Mouse (Mus musculus) yolk sac, embryonic 10.5 days (tissue): Measurements from ENCODE around the gene Dnajb14.
A peak's percentile ranks its signal among the peaks of the same experiment; 100 is the strongest.
"Not testable (repeated sequence)": the region's sequence is repeated elsewhere in the genome, so short reads cannot be mapped to it uniquely, and the experiment has no call there.

Source experiments
- DNase-seq: peaks from one replicate; pipeline ENCODE4 v3.0.0-alpha.2; 2017; ENCODE audit warnings: low spot score

Gene Dnajb14

GRCm38 (mm10) chr3:137867437-137868093 lies at the start of gene Dnajb14:
Dnajb14 (plus strand) TSS chr3:137867675.
- peak; percentile 80 for DNase-seq

- no peak for DNase-seq
Observed at GRCm38 (mm10) chr3:137818713-137819112, 48.8 kb upstream of the Dnajb14 start.

GRCm38 (mm10) chr3:137820688-137821467 lies 46.6 kb upstream of the Dnajb14 start:
- DNase-seq, result no peak

- no peak for DNase-seq
Observed at GRCm38 (mm10) chr3:137823317-137823716, 44.2 kb upstream of the Dnajb14 start.

GRCm38 (mm10) chr3:137827678-137828077 lies 39.8 kb upstream of the Dnajb14 start:
- peak; percentile 40 for DNase-seq

GRCm38 (mm10) chr3:137831156-137831555 lies 36.3 kb upstream of the Dnajb14 start:
- no peak for DNase-seq

- DNase-seq, result no peak
Observed at GRCm38 (mm10) chr3:137833128-137833527, 34.3 kb upstream of the Dnajb14 start.

- no peak for DNase-seq
Observed at GRCm38 (mm10) chr3:137833698-137834097, 33.8 kb upstream of the Dnajb14 start.

- no peak for DNase-seq
Observed at GRCm38 (mm10) chr3:137836543-137836942, 30.9 kb upstream of the Dnajb14 start.

GRCm38 (mm10) chr3:137838160-137838559 lies 29.3 kb upstream of the Dnajb14 start:
- no peak for DNase-seq

- DNase-seq, result no peak
Observed at GRCm38 (mm10) chr3:137842944-137843343, 24.5 kb upstream of the Dnajb14 start.

GRCm38 (mm10) chr3:137844263-137844662 lies 23.2 kb upstream of the Dnajb14 start:
- DNase-seq, result no peak

GRCm38 (mm10) chr3:137846552-137846951 lies 20.9 kb upstream of the Dnajb14 start:
- no peak for DNase-seq

- no peak for DNase-seq
Observed at GRCm38 (mm10) chr3:137848354-137848753, 19.1 kb upstream of the Dnajb14 start.

GRCm38 (mm10) chr3:137849697-137850096 lies 17.8 kb upstream of the Dnajb14 start:
- no peak for DNase-seq

GRCm38 (mm10) chr3:137851196-137851595 lies 16.3 kb upstream of the Dnajb14 start:
- no peak for DNase-seq

- DNase-seq, result not testable (repeated sequence)
Observed at GRCm38 (mm10) chr3:137853011-137853410, 14.5 kb upstream of the Dnajb14 start.

GRCm38 (mm10) chr3:137855328-137855727 lies 12.1 kb upstream of the Dnajb14 start:
- DNase-seq, result no peak

- no peak for DNase-seq
Observed at GRCm38 (mm10) chr3:137856061-137856460, 11.4 kb upstream of the Dnajb14 start.

GRCm38 (mm10) chr3:137860394-137861170 lies 6.9 kb upstream of the Dnajb14 start:
- no peak for DNase-seq

GRCm38 (mm10) chr3:137861436-137861835 lies 6.0 kb upstream of the Dnajb14 start:
- no peak for DNase-seq

- DNase-seq, result no peak
Observed at GRCm38 (mm10) chr3:137862600-137862999, 4.9 kb upstream of the Dnajb14 start.
